Mouse (Mus musculus) embryonic fibroblast, embryonic 13.5 days (primary cell): Measurements from ENCODE around the gene AF366264. TPM values are rescaled to one million over a fixed set of nuclear protein-coding genes. Genes with fewer than 3 reads are reported as not detected.
A peak's percentile ranks its signal among the peaks of the same experiment; 100 is the strongest.
"Not testable (repeated sequence)": the region's sequence is repeated elsewhere in the genome, so short reads cannot be mapped to it uniquely, and the experiment has no call there.

Experiments
- H3K27ac ChIP-seq: 2 replicates; pipeline ENCODE4 v1.5.1; 2012; ENCODE audit warnings: low read length, control low read depth, inconsistent platforms; ENCODE audit not compliant: insufficient read depth
- H3K4me1 ChIP-seq: 2 replicates; pipeline ENCODE4 v1.6.1; 2011; ENCODE audit warnings: low read length; ENCODE audit not compliant: control insufficient read depth, insufficient read depth
- H3K4me3 ChIP-seq: 2 replicates; pipeline ENCODE4 v1.5.1; 2011; ENCODE audit warnings: mild to moderate bottlenecking, control low read depth, low read length; ENCODE audit not compliant: insufficient read depth
- CTCF ChIP-seq: IDR thresholded peaks from 2 replicates; pipeline ENCODE4 v1.5.1; 2011; ENCODE audit warnings: mild to moderate bottlenecking, control low read depth, low read length, moderate library complexity, borderline replicate concordance; ENCODE audit not compliant: insufficient read depth
- POLR2A ChIP-seq: IDR thresholded peaks from 2 replicates; pipeline ENCODE4 v1.6.1; 2011; ENCODE audit warnings: low read depth, mild to moderate bottlenecking, control low read depth, low read length, moderate library complexity
- polyA plus RNA-seq: library from polyadenylated mRNA; stranded (reverse); fragments of >200 nt; gene quantifications from 2 replicates; pipeline ENCODE4 v1.2.4, GENCODE M21; 2011; ENCODE audit warnings: low read depth; ENCODE audit not compliant: missing spikeins, insufficient read length

AF366264 gene
- polyA plus RNA-seq: not detected in 2 replicates

GRCm38 (mm10) chr8:13838289-13838688 is at the start of gene AF366264:
Gene AF366264 (minus strand): TSS chr8:13838389.
- not testable (repeated sequence) for H3K4me1 ChIP-seq, H3K4me3 ChIP-seq, H3K27ac ChIP-seq

GRCm38 (mm10) chr8:13843286-13843685 is 5.1 kb upstream of the AF366264 start:
- H3K4me1 ChIP-seq, H3K27ac ChIP-seq, H3K4me3 ChIP-seq: not testable (repeated sequence)

- TF ChIP-seq CTCF (no peak), POLR2A (no peak)
- Histone ChIP-seq H3K4me3 (no peak overlapping the region), H3K4me1 (no peaks in the 10 kb centered on the region), H3K27ac (no peak overlapping the region)
These were observed 9.5 kb downstream of the AF366264 start for GRCm38 (mm10) chr8:13828598-13829172.

GRCm38 (mm10) chr8:13799566-13799965 is 38.6 kb downstream of the AF366264 start:
- TF ChIP-seq POLR2A (no peak), CTCF (no peak)
- Histone ChIP-seq H3K4me1 (no peaks in the 10 kb centered on the region), H3K27ac (no peak overlapping the region), H3K4me3 (no peak overlapping the region)

- no peak for TF ChIP-seq POLR2A
- Histone ChIP-seq H3K27ac (no peak overlapping the region), H3K4me1 (no peaks in the 10 kb centered on the region), H3K4me3 (no peak overlapping the region)
These were observed 40.5 kb downstream of the AF366264 start for GRCm38 (mm10) chr8:13797676-13798075.

- H3K4me1 ChIP-seq: no peaks in the 10 kb centered on the region
- no peak for TF ChIP-seq CTCF
- H3K27ac ChIP-seq: no peak overlapping the region
- no peak overlapping the region for H3K4me3 ChIP-seq
These were observed 44.5 kb downstream of the AF366264 start for GRCm38 (mm10) chr8:13793746-13794101.

- TF ChIP-seq CTCF (no peak), POLR2A (no peak)
These were observed 45.0 kb downstream of the AF366264 start for GRCm38 (mm10) chr8:13793097-13793745.

GRCm38 (mm10) chr8:13789606-13790005 is 48.6 kb downstream of the AF366264 start:
- H3K4me1 ChIP-seq: peaks cover 3% of the 10 kb centered on the region
- no peak overlapping the region for H3K27ac ChIP-seq
- TF ChIP-seq CTCF: no peak
- no peak for TF ChIP-seq POLR2A
- H3K4me3 ChIP-seq: no peak overlapping the region

More at GRCm38 (mm10) chr8:13793097-13793745, 45.0 kb downstream of the AF366264 start:
- H3K4me3 ChIP-seq: no peak overlapping the region
- no peaks in the 10 kb centered on the region for H3K4me1 ChIP-seq
- no peak overlapping the region for H3K27ac ChIP-seq

GRCm38 (mm10) chr8:13785764-13786299 is 52.4 kb downstream of the AF366264 start:
- Histone ChIP-seq H3K27ac (peak overlapping the region; percentile 98), H3K4me3 (peak overlapping the region; percentile 82), H3K4me1 (peaks cover 3% of the 10 kb centered on the region)
- TF ChIP-seq POLR2A (peak; percentile 58), CTCF (peak; percentile 67)

- H3K4me3 ChIP-seq: peak within 1 kb of the TSS; percentile 82
- peaks cover 3% of the 10 kb centered on the region for H3K4me1 ChIP-seq
- TF ChIP-seq CTCF: 0 out of 2 replicates have a peak, but pooled peaks have one; percentile 28
- peak; percentile 61; the same call in 1 of the 2 replicates for TF ChIP-seq POLR2A
- peak within 1 kb of the TSS; percentile 98 for H3K27ac ChIP-seq
These were observed 52.9 kb downstream of the AF366264 start, which contains the start of gene Upf3a for GRCm38 (mm10) chr8:13785250-13785763. Gene Upf3a (plus strand): TSS chr8:13785615.

Other genes with a start within 250 kb of the AF366264 start
- 57.2 and 62.6 TPM in 2 replicates for gene Rasa3, start 160.8 kb downstream of the AF366264 start, polyA plus RNA-seq
- not detected in 2 replicates for gene Cfap97d2, start 132.5 kb downstream of the AF366264 start, polyA plus RNA-seq
- gene Cdc16, start 80.7 kb downstream of the AF366264 start, polyA plus RNA-seq: 123 and 140 TPM in 2 replicates
- gene Upf3a, start 52.8 kb downstream of the AF366264 start, polyA plus RNA-seq: 26.8 and 27.4 TPM in 2 replicates
- gene Champ1, start 31.3 kb upstream of the AF366264 start, polyA plus RNA-seq: 22.3 and 23.3 TPM in 2 replicates
- gene Coprs, start 51.9 kb upstream of the AF366264 start, polyA plus RNA-seq: 12.3 and 14.3 TPM in 2 replicates